Mouse (Mus musculus) limb, embryonic 10.5 days (tissue): Measurements from ENCODE around the gene Snx9. TPM values are rescaled to one million over a fixed set of nuclear protein-coding genes. Genes with fewer than 3 reads are reported as not detected.

ENCODE experiments used
- DNase-seq: peaks from one replicate; pipeline ENCODE4 v3.0.0-alpha.2; 2017; ENCODE audit warnings: low spot score
- H3K27ac ChIP-seq: fragments of 300-500 bp; sonication (generic); 2 replicates; pipeline ENCODE4 v1.5.1; 2016; ENCODE audit warnings: mild to moderate bottlenecking
- H3K27me3 ChIP-seq: fragments of 300-500 bp; sonication (generic); 2 replicates; pipeline ENCODE4 v1.6.1; 2016; ENCODE audit warnings: low read depth, mild to moderate bottlenecking; ENCODE audit not compliant: poor library complexity, severe bottlenecking
- H3K36me3 ChIP-seq: fragments of 300-500 bp; sonication (generic); 2 replicates; pipeline ENCODE4 v1.6.1; 2016; ENCODE audit warnings: mild to moderate bottlenecking, moderate library complexity
- H3K4me1 ChIP-seq: fragments of 300-500 bp; sonication (generic); 2 replicates; pipeline ENCODE4 v1.6.1; 2016
- H3K4me3 ChIP-seq: fragments of 300-500 bp; sonication (generic); 2 replicates; pipeline ENCODE4 v1.5.1; 2016; ENCODE audit warnings: mild to moderate bottlenecking, moderate library complexity
- H3K9me3 ChIP-seq: fragments of 300-500 bp; sonication (generic); replicated peaks from 2 replicates; pipeline ENCODE4 v1.6.1; 2016; ENCODE audit warnings: mild to moderate bottlenecking
- WGBS: fragments of 180-500 bp; shearing (Covaris S2); methylation state at CpG from one replicate; pipeline ENCODE4 v1.1.7; 2016; 5-methylcytosine and 5-hydroxymethylcytosine counted together
- polyA plus RNA-seq: library from polyadenylated mRNA; unstranded; fragments of >200 nt; fragmentation: Nextera tagmentation; extraction: Ambion mirVana; gene quantifications from 2 replicates; pipeline ENCODE4 v1.2.1, GENCODE M21; 2016

The Snx9 gene
- polyA plus RNA-seq, 1 experiment from 2014 or later = 19.4 TPM

DNA sequence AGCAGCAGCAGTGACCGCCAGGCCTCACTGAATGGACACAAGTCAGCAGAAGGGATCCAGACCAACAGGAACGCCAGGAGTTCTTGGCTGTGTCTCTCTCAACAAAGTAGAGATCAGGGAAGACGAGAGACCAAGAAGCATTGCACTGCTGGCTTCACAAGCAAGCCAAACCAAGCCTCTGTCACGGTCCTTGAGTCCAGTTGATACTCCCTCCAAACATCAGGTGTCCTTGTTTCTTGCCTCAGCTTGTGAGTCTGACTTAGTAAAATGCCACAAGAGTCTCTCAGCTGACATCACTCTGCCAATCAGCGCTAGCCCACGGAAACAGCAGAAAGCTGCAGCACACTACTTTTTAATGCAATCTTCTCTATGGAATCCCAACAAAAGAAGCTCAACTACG, 15.3 kb downstream of the Snx9 start:
- H3K4me1 ChIP-seq = no peaks in the 10 kb centered on the region
- no peak overlapping the region for H3K4me3 ChIP-seq
- H3K27ac ChIP-seq = no peak overlapping the region
- H3K36me3 ChIP-seq = peaks cover 10% of the 10 kb centered on the region
- DNase-seq = no peak
- no peaks in the 10 kb centered on the region for H3K27me3 ChIP-seq
- 93% methylated on average over 7 of the region's 7 CpGs for WGBS
- no peaks in the 10 kb centered on the region for H3K9me3 ChIP-seq

- H3K4me3 ChIP-seq = no peak overlapping the region
Measured at GRCm38 (mm10) chr17:5857206-5857605, 16.1 kb downstream of the Snx9 start.

GRCm38 (mm10) chr17:5858209-5858608, 17.1 kb downstream of the Snx9 start:
- no peaks in the 10 kb centered on the region for H3K9me3 ChIP-seq
- 55% methylated on average over 8 of the region's 8 CpGs for WGBS
- no peaks in the 10 kb centered on the region for H3K4me1 ChIP-seq
- H3K36me3 ChIP-seq = peaks cover 10% of the 10 kb centered on the region
- H3K4me3 ChIP-seq = no peak overlapping the region
- no peaks in the 10 kb centered on the region for H3K27me3 ChIP-seq
- no peak for DNase-seq
- H3K27ac ChIP-seq = no peak overlapping the region

More at GRCm38 (mm10) chr17:5857206-5857605, 16.1 kb downstream of the Snx9 start:
- H3K36me3 ChIP-seq = peaks cover 10% of the 10 kb centered on the region
- no peaks in the 10 kb centered on the region for H3K4me1 ChIP-seq
- H3K27ac ChIP-seq = no peak overlapping the region
- no peaks in the 10 kb centered on the region for H3K9me3 ChIP-seq
- H3K27me3 ChIP-seq = no peaks in the 10 kb centered on the region
- 96% methylated on average over 11 of the region's 11 CpGs for WGBS
- DNase-seq = no peak

GRCm38 (mm10) chr17:5862285-5862684, 21.2 kb downstream of the Snx9 start:
- DNase-seq = no peak
- Histone ChIP-seq H3K27me3 (no peaks in the 10 kb centered on the region), H3K9me3 (no peaks in the 10 kb centered on the region), H3K4me3 (no peak overlapping the region), H3K4me1 (no peaks in the 10 kb centered on the region), H3K36me3 (no peaks in the 10 kb centered on the region), H3K27ac (no peak overlapping the region)
- 29% methylated on average over 6 of the region's 6 CpGs for WGBS

GRCm38 (mm10) chr17:5862869-5863268, 21.7 kb downstream of the Snx9 start:
- H3K9me3 ChIP-seq = no peaks in the 10 kb centered on the region
- H3K4me3 ChIP-seq = no peak overlapping the region
- H3K36me3 ChIP-seq = no peaks in the 10 kb centered on the region
- H3K27me3 ChIP-seq = no peaks in the 10 kb centered on the region
- no peaks in the 10 kb centered on the region for H3K4me1 ChIP-seq
- 49% methylated on average over 4 of the region's 4 CpGs for WGBS
- no peak for DNase-seq
- no peak overlapping the region for H3K27ac ChIP-seq

GRCm38 (mm10) chr17:5863745-5864144, 22.6 kb downstream of the Snx9 start:
- Histone ChIP-seq H3K4me1 (no peaks in the 10 kb centered on the region; the same call in 1 of the 2 replicates), H3K27ac (no peak overlapping the region), H3K9me3 (no peaks in the 10 kb centered on the region), H3K36me3 (no peaks in the 10 kb centered on the region), H3K4me3 (no peak overlapping the region), H3K27me3 (no peaks in the 10 kb centered on the region)
- DNase-seq = no peak
- 94% methylated on average over 5 of the region's 5 CpGs for WGBS

GRCm38 (mm10) chr17:5867456-5867855, 26.3 kb downstream of the Snx9 start:
- H3K27me3 ChIP-seq = no peaks in the 10 kb centered on the region
- DNase-seq = no peak
- H3K4me1 ChIP-seq = no peaks in the 10 kb centered on the region; the same call in none of the 2 replicates
- no peaks in the 10 kb centered on the region for H3K9me3 ChIP-seq
- H3K27ac ChIP-seq = no peak overlapping the region
- WGBS = 82% methylated on average over 6 of the region's 6 CpGs
- H3K36me3 ChIP-seq = no peaks in the 10 kb centered on the region
- no peak overlapping the region for H3K4me3 ChIP-seq

GRCm38 (mm10) chr17:5868319-5869031, 27.3 kb downstream of the Snx9 start:
- H3K4me1 ChIP-seq = no peaks in the 10 kb centered on the region; the same call in none of the 2 replicates
- H3K4me3 ChIP-seq = no peak overlapping the region
- DNase-seq = no peak
- 91% methylated on average over 7 of the region's 7 CpGs for WGBS
- no peaks in the 10 kb centered on the region for H3K27me3 ChIP-seq
- H3K36me3 ChIP-seq = no peaks in the 10 kb centered on the region
- H3K9me3 ChIP-seq = no peaks in the 10 kb centered on the region
- no peak overlapping the region for H3K27ac ChIP-seq

GRCm38 (mm10) chr17:5869461-5869860, 28.3 kb downstream of the Snx9 start:
- no peaks in the 10 kb centered on the region for H3K27me3 ChIP-seq
- H3K27ac ChIP-seq = no peak overlapping the region
- no peak overlapping the region for H3K4me3 ChIP-seq
- DNase-seq = no peak
- H3K4me1 ChIP-seq = no peaks in the 10 kb centered on the region; the same call in none of the 2 replicates
- 84% methylated on average over 3 of the region's 3 CpGs for WGBS
- no peaks in the 10 kb centered on the region for H3K36me3 ChIP-seq
- H3K9me3 ChIP-seq = no peaks in the 10 kb centered on the region

- no peaks in the 10 kb centered on the region; the same call in none of the 2 replicates for H3K4me1 ChIP-seq
- H3K27ac ChIP-seq = no peak overlapping the region
- no peaks in the 10 kb centered on the region for H3K27me3 ChIP-seq
- H3K36me3 ChIP-seq = no peaks in the 10 kb centered on the region
- WGBS = 64% methylated on average over 5 of the region's 5 CpGs
- H3K4me3 ChIP-seq = no peak overlapping the region
- DNase-seq = no peak
- H3K9me3 ChIP-seq = no peaks in the 10 kb centered on the region
Measured at GRCm38 (mm10) chr17:5870002-5870401, 28.9 kb downstream of the Snx9 start.

DNA sequence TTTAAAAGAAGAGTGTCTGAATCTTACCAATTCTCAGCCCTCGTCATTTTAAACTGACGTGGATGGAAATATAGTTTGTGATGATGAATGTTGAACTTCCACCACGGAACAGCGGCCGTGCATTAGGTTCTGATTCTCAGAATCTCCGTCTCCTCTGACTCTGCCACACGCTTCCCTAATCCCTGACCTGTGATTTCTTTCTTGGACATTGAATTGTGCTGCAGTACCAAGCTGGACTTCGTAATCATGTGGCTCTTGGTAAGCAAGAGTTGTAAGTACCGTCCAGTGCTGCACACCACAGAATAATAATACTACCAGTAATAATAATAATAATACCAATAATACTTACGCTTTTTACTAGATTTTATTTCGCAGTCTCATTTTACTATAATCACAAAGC, 29.6 kb downstream of the Snx9 start:
- 95% methylated on average over 11 of the region's 11 CpGs for WGBS

DNA sequence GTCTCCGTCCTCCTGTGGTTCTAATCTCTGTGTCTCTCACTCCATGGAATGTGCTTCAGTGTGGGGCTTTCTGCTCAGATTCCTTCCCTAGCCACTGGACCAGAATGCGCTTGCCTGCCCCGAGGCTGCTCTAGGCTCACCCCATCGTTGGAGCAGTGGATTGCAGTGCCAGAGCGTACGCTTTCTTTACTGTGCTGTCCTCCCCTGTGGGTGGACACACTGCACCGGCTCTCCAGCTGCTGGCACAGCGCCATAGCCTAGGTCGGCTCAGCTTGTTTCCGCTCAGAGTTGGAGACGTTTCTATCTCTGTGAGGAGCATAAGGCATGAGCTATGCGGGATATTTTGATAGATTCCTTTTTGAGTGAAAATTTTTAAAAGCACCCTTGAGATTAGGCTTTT, 31.4 kb downstream of the Snx9 start:
- WGBS = 85% methylated on average over 12 of the region's 12 CpGs
- H3K4me1 ChIP-seq = peaks cover 7% of the 10 kb centered on the region
- no peak overlapping the region for H3K27ac ChIP-seq
- no peaks in the 10 kb centered on the region for H3K9me3 ChIP-seq
- no peaks in the 10 kb centered on the region for H3K36me3 ChIP-seq
- no peak for DNase-seq
- H3K27me3 ChIP-seq = no peaks in the 10 kb centered on the region
- no peak overlapping the region for H3K4me3 ChIP-seq

More for the DNA sequence above, 29.6 kb downstream of the Snx9 start:
- H3K4me1 ChIP-seq = no peaks in the 10 kb centered on the region; the same call in none of the 2 replicates
- no peaks in the 10 kb centered on the region for H3K36me3 ChIP-seq
- H3K9me3 ChIP-seq = no peaks in the 10 kb centered on the region
- no peaks in the 10 kb centered on the region for H3K27me3 ChIP-seq
- DNase-seq = no peak
- no peak overlapping the region for H3K27ac ChIP-seq
- no peak overlapping the region for H3K4me3 ChIP-seq

GRCm38 (mm10) chr17:5874565-5874964, 33.4 kb downstream of the Snx9 start:
- H3K36me3 ChIP-seq = no peaks in the 10 kb centered on the region
- WGBS = 92% methylated on average over 1 of the region's 1 CpGs
- H3K4me1 ChIP-seq = peaks cover 7% of the 10 kb centered on the region
- no peak for DNase-seq
- H3K9me3 ChIP-seq = no peaks in the 10 kb centered on the region
- H3K27ac ChIP-seq = no peak overlapping the region
- H3K27me3 ChIP-seq = no peaks in the 10 kb centered on the region
- H3K4me3 ChIP-seq = no peak overlapping the region
